14 mouse cellular contexts compared by ENCODE assay signal in the genomic region with DNA sequence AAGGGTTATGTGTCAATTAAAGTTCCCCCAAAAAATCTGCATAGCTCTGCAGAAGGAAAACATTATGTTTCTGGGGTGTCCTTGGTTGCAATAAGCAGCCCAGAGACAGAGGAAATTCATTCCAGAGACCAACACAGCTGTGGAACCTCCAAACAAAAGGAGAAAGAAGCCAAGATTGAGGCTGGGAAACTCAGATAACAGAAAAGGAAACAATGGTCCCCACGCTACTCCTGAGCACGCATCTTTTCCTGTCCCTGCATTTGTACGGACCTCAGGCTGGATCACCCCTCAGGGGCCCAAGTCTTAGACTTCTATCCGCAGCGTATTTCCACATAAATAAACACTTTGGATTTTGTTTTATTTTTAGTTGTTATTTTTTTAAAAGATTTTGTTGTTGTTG.
DNase-seq lines count a peak whose midpoint lies in the region; ATAC-seq and TF ChIP-seq lines count a peak whose summit lies in the region.
"Had no signal": no experiment of that assay in that cellular context is flagged by ENCODE, and none has a peak within 500 bp of the region (broad histone marks: within the 10 kb centered on the region; RNA-seq: fewer than 3 reads in every experiment).

No protein-coding gene starts in this region.

- no peak overlapping the region for H3K4me3 ChIP-seq in kidney, embryonic 15.5 days (replicated peaks)
- no peak overlapping the region for H3K4me3 ChIP-seq in heart, embryonic 14.5 days (ENCODE audit: control insufficient read depth in 1 of 2, insufficient read depth in 1 of 2, low read depth in 1 of 2, low read length in 2 of 2)
- no peak overlapping the region for H3K4me3 ChIP-seq in limb, embryonic 14.5 days (replicated peaks; ENCODE audit: low read length)
- H3K4me3 ChIP-seq: hindbrain, embryonic 13.5 days had no signal

- no peaks in the 10 kb centered on the region for H3K9me3 ChIP-seq in kidney, embryonic 15.5 days (replicated peaks)
- H3K9me3 ChIP-seq in heart, embryonic 14.5 days (ENCODE audit: control insufficient read depth, low read length) = no peaks in the 10 kb centered on the region
- H3K9me3 ChIP-seq in limb, embryonic 14.5 days (ENCODE audit: control insufficient read depth, low read length) = no peaks in the 10 kb centered on the region
- H3K9me3 ChIP-seq: hindbrain, embryonic 13.5 days had no signal

- intact Hi-C loops in heart, postnatal 10 days (cut with DNase I) = no loop called here

- DNase-seq in heart, adult 11 months = peak; percentile 97
- DNase-seq in heart, postnatal 10 days = no peak
- DNase-seq in kidney, adult 18-20 months = no peak
- DNase-seq in limb, embryonic 14.5 days (ENCODE audit: low spot score) = no peak
- no peak for DNase-seq in right cerebral cortex, postnatal 4 days
- DNase-seq: cerebellum, adult 11-12 months; gastrocnemius, postnatal 10 days; liver had no signal

- no peaks in the 10 kb centered on the region for H3K27me3 ChIP-seq in kidney, embryonic 15.5 days
- no peaks in the 10 kb centered on the region for H3K27me3 ChIP-seq in heart, embryonic 14.5 days (ENCODE audit: control insufficient read depth, insufficient read depth, low read length)
- no peaks in the 10 kb centered on the region for H3K27me3 ChIP-seq in limb, embryonic 14.5 days (ENCODE audit: control insufficient read depth, insufficient read depth, low read length)
- H3K27me3 ChIP-seq: hindbrain, embryonic 13.5 days; Patski had no signal

- no peak overlapping the region for H3K9ac ChIP-seq in kidney, embryonic 15.5 days
- H3K9ac ChIP-seq in heart, embryonic 14.5 days (ENCODE audit: low read length) = no peak overlapping the region
- no peak overlapping the region for H3K9ac ChIP-seq in limb, embryonic 14.5 days (ENCODE audit: low read depth, low read length, severe bottlenecking)
- H3K9ac ChIP-seq: hindbrain, embryonic 13.5 days had no signal

- H3K27ac ChIP-seq in kidney, embryonic 15.5 days = peak overlapping the region; percentile 52; the same call in 1 of the 2 replicates
- peak overlapping the region; percentile 75 to 79 for H3K27ac ChIP-seq in heart, embryonic 14.5 days (replicated peaks in 1 of 2; ENCODE audit: control insufficient read depth in 1 of 2, insufficient read depth in 1 of 2, low read depth in 2 of 2, low read length in 2 of 2)
- H3K27ac ChIP-seq in limb, embryonic 14.5 days (replicated peaks; ENCODE audit: low read depth, low read length) = 0 out of 2 replicates have a peak overlapping the region, but pooled peaks have one; percentile 27
- H3K27ac ChIP-seq: hindbrain, embryonic 13.5 days had no signal

- WGBS in kidney, embryonic 15.5 days = 69% methylated on average over 5 of the region's 5 CpGs
- WGBS in heart, embryonic 14.5 days = 66% methylated on average over 5 of the region's 5 CpGs
- 72% methylated on average over 5 of the region's 5 CpGs for WGBS in limb, embryonic 14.5 days

- peaks cover 24% of the 10 kb centered on the region for H3K4me1 ChIP-seq in kidney, embryonic 15.5 days
- H3K4me1 ChIP-seq in heart, embryonic 14.5 days (ENCODE audit: control insufficient read depth in 2 of 2, insufficient read depth in 2 of 2, low read length in 2 of 2) = peaks cover 10 to 16% of the 10 kb centered on the region in 2 experiments
- peaks cover 26% of the 10 kb centered on the region for H3K4me1 ChIP-seq in limb, embryonic 14.5 days (ENCODE audit: control insufficient read depth, insufficient read depth, low read length)

- ATAC-seq in kidney, embryonic 15.5 days (replicated peaks; ENCODE audit: low FRiP score) = no peak
- no peak for ATAC-seq in heart, embryonic 14.5 days (ENCODE audit: insufficient number of reproducible peaks, insufficient read depth, low FRiP score, low read depth)
- ATAC-seq in limb, embryonic 14.5 days (ENCODE audit: low FRiP score, low read depth) = no peak
- ATAC-seq in monocyte, adult 5-6 weeks (replicated peaks; ENCODE audit: insufficient number of reproducible peaks, low FRiP score, low TSS enrichment, poor library complexity, severe bottlenecking) = no peak
- ATAC-seq: forebrain, embryonic 16.5 days; Patski had no signal

- no peaks in the 10 kb centered on the region for H3K36me3 ChIP-seq in kidney, embryonic 15.5 days
- no peaks in the 10 kb centered on the region for H3K36me3 ChIP-seq in heart, embryonic 14.5 days (ENCODE audit: control insufficient read depth, insufficient read depth, low read length)
- H3K36me3 ChIP-seq in limb, embryonic 14.5 days (ENCODE audit: control insufficient read depth, insufficient read depth, low read length) = no peaks in the 10 kb centered on the region
- H3K36me3 ChIP-seq: hindbrain, embryonic 13.5 days had no signal

- no peak for TF ChIP-seq POLR2A in limb, embryonic 14.5 days (IDR thresholded peaks at IDR 0.05; ENCODE audit: borderline replicate concordance, extremely low read depth, insufficient read depth, insufficient read length)

- no peak overlapping the region for H3K4me2 ChIP-seq in kidney, embryonic 15.5 days
- H3K4me2 ChIP-seq in heart, embryonic 14.5 days (ENCODE audit: low read length) = no peak overlapping the region
- H3K4me2 ChIP-seq in limb, embryonic 14.5 days (replicated peaks; ENCODE audit: low read depth, low read length, severe bottlenecking) = no peak overlapping the region
- H3K4me2 ChIP-seq: hindbrain, embryonic 13.5 days had no signal

Comparison
In these comparisons a context has a peak if more than half of its experiments do, and no peak if none do; other contexts are left out.
1. H3K27ac ChIP-seq: peak in every context shown above with its lines; median percentile 77 in heart, embryonic 14.5 days; 52 in kidney, embryonic 15.5 days; 27 in limb, embryonic 14.5 days.